Mouse (Mus musculus) megakaryocyte, embryonic 14.5 days (primary cell): Measurements from ENCODE around the gene Vmn2r22.
"Not testable (repeated sequence)": the region's sequence is repeated elsewhere in the genome, so short reads cannot be mapped to it uniquely, and the experiment has no call there.

ENCODE experiments used
- FLI1 ChIP-seq: IDR thresholded peaks from 2 replicates; pipeline ENCODE4 v1.6.1; 2012; ENCODE audit warnings: low read length, inconsistent platforms, mixed read lengths
- GATA1 ChIP-seq: IDR thresholded peaks from 3 replicates; pipeline ENCODE4 v1.6.1; 2012; ENCODE audit warnings: mixed read lengths, low read length, inconsistent platforms, borderline replicate concordance

DNA sequence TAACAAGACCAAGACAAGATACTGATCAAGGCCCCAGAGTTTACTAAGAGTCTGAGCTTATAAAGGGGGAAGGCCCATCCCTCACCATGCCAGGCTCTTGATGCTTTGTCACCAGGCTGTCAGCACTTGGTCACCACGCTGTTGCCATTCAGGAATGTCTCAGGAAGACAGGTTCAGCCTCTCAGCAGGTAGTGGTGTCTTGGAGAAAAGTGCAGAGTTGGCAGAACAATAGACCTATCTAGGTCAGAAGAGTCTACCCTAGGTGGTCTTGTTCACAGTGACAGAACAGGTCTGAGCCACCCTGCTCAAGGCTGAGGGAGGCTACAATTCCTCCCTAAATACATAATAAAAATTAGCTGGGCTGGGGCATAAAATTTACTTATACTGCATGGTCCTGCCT is 46.1 kb upstream of the Vmn2r22 start:
- TF ChIP-seq GATA1, FLI1: not testable (repeated sequence)
